Mouse (Mus musculus): ENCODE data around the gene St8sia2. TPM values are rescaled to one million over a fixed set of nuclear protein-coding genes. Genes with fewer than 3 reads are reported as not detected.

St8sia2 gene
- polyA plus RNA-seq, 1 experiment: 0.31 TPM

GRCm38 (mm10) chr7:73936119-73936518 is 77.4 kb downstream of the St8sia2 start:
- Histone ChIP-seq H3K36me3 (ENCODE audit: control insufficient read depth, insufficient read depth, low read length) (no peaks in the 10 kb centered on the region), H3K27me3 (replicated peaks; ENCODE audit: control insufficient read depth, insufficient read depth, low read length) (peaks cover 2% of the 10 kb centered on the region; the same call in 1 of the 2 replicates), H3K4me1 (ENCODE audit: control insufficient read depth, insufficient read depth, low read length) (no peaks in the 10 kb centered on the region), H3K27ac (ENCODE audit: insufficient read depth, low read depth, low read length) (no peak overlapping the region), H3K4me3 (ENCODE audit: insufficient read depth, low read depth, low read length) (no peak overlapping the region)
- DNase-seq: no peak
- 33% methylated on average over 3 of the region's 3 CpGs for WGBS
- TF ChIP-seq POLR2A (IDR thresholded peaks at IDR 0.05; ENCODE audit: low read depth, low read length) (no peak), CTCF (conservative IDR thresholded peaks at IDR 0.05; ENCODE audit: insufficient read depth, insufficient read length, low read depth, low read length) (no peak)

DNA sequence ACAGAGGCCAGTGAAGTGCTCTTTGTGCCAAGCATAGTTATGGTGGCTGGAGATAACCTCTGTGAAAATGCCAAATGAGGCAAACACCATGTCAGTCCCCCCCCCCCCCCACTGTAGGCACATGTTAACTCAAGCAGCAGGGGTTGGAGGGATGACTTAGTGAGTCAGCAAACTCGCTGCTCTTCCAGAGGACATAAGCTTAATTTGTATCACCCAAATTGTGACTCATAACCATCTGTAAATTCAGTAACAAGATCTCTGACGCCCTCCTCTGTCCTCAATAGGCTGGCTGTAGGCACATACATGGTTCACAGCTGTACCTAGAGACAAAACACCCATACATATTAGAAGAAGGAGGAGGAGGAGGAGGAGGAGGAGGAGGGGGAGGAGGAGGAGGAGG is 77.8 kb downstream of the St8sia2 start:
- H3K27ac ChIP-seq (ENCODE audit: insufficient read depth, low read depth, low read length): no peak overlapping the region
- no peak overlapping the region for H3K4me3 ChIP-seq (ENCODE audit: insufficient read depth, low read depth, low read length)
- peaks cover 2% of the 10 kb centered on the region; the same call in 1 of the 2 replicates for H3K27me3 ChIP-seq (replicated peaks; ENCODE audit: control insufficient read depth, insufficient read depth, low read length)
- H3K36me3 ChIP-seq (ENCODE audit: control insufficient read depth, insufficient read depth, low read length): no peaks in the 10 kb centered on the region
- 72% methylated on average over 2 of the region's 2 CpGs for WGBS
- H3K4me1 ChIP-seq (ENCODE audit: control insufficient read depth, insufficient read depth, low read length): no peaks in the 10 kb centered on the region
- no peak for DNase-seq
- TF ChIP-seq CTCF (conservative IDR thresholded peaks at IDR 0.05; ENCODE audit: insufficient read depth, insufficient read length, low read depth, low read length) (no peak), POLR2A (IDR thresholded peaks at IDR 0.05; ENCODE audit: low read depth, low read length) (no peak)

- WGBS: 78% methylated on average over 3 of the region's 3 CpGs
- Histone ChIP-seq H3K4me3 (ENCODE audit: insufficient read depth, low read depth, low read length) (no peak overlapping the region), H3K4me1 (ENCODE audit: control insufficient read depth, insufficient read depth, low read length) (no peaks in the 10 kb centered on the region), H3K27ac (ENCODE audit: insufficient read depth, low read depth, low read length) (no peak overlapping the region), H3K27me3 (replicated peaks; ENCODE audit: control insufficient read depth, insufficient read depth, low read length) (peaks cover 2% of the 10 kb centered on the region; the same call in 1 of the 2 replicates), H3K36me3 (ENCODE audit: control insufficient read depth, insufficient read depth, low read length) (no peaks in the 10 kb centered on the region)
- DNase-seq: no peak
- no peak for TF ChIP-seq CTCF (conservative IDR thresholded peaks at IDR 0.05; ENCODE audit: insufficient read depth, insufficient read length, low read depth, low read length)
- TF ChIP-seq POLR2A (IDR thresholded peaks at IDR 0.05; ENCODE audit: low read depth, low read length): no peak
Measured at GRCm38 (mm10) chr7:73933036-73933435, 80.5 kb downstream of the St8sia2 start.

DNA sequence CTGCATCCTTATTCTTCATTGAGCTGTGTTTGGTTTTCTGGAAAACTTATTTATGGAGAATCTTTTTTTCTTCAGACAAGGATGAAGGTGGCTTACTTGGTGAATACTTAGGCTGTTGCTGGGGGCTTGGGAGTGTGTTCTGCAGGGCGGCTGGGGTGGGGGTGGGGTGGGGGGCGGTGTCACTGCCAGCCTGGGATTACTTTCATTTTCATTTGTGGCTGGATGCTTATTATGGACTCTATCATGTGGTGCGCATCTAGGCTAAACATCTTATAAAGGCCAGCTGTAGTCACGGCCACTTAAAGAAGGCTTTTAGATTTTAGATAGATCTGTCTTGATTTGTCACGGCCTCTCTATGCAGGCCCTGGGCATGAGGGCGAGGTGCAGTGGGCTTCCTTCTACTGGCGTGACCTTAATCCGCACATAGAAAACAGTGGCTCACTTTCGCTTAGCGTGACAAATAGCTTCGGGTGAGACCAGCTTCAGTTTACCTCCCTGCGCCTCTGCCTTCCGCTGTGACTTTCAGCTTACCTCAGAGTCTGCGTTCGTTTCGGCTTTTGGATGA is 92.5 kb downstream of the St8sia2 start:
- no peaks in the 10 kb centered on the region for H3K36me3 ChIP-seq (ENCODE audit: control insufficient read depth, insufficient read depth, low read length)
- no peak overlapping the region for H3K4me3 ChIP-seq (ENCODE audit: insufficient read depth, low read depth, low read length)
- no peak overlapping the region for H3K27ac ChIP-seq (ENCODE audit: insufficient read depth, low read depth, low read length)
- 80% methylated on average over 16 of the region's 16 CpGs for WGBS
- no peak for DNase-seq
- H3K27me3 ChIP-seq (replicated peaks; ENCODE audit: control insufficient read depth, insufficient read depth, low read length): no peaks in the 10 kb centered on the region
- H3K4me1 ChIP-seq (ENCODE audit: control insufficient read depth, insufficient read depth, low read length): no peaks in the 10 kb centered on the region
- TF ChIP-seq POLR2A (IDR thresholded peaks at IDR 0.05; ENCODE audit: low read depth, low read length) (no peak), CTCF (conservative IDR thresholded peaks at IDR 0.05; ENCODE audit: insufficient read depth, insufficient read length, low read depth, low read length) (no peak)

- Histone ChIP-seq H3K27ac (ENCODE audit: insufficient read depth, low read depth, low read length) (no peak overlapping the region), H3K36me3 (ENCODE audit: control insufficient read depth, insufficient read depth, low read length) (no peaks in the 10 kb centered on the region), H3K4me1 (ENCODE audit: control insufficient read depth, insufficient read depth, low read length) (no peaks in the 10 kb centered on the region), H3K4me3 (ENCODE audit: insufficient read depth, low read depth, low read length) (no peak overlapping the region), H3K27me3 (replicated peaks; ENCODE audit: control insufficient read depth, insufficient read depth, low read length) (no peaks in the 10 kb centered on the region)
- DNase-seq: no peak
- no peak for TF ChIP-seq POLR2A (IDR thresholded peaks at IDR 0.05; ENCODE audit: low read depth, low read length)
- no peak for TF ChIP-seq CTCF (conservative IDR thresholded peaks at IDR 0.05; ENCODE audit: insufficient read depth, insufficient read length, low read depth, low read length)
- WGBS: 81% methylated on average over 9 of the region's 9 CpGs
Measured at GRCm38 (mm10) chr7:73917633-73918311, 95.7 kb downstream of the St8sia2 start.

GRCm38 (mm10) chr7:73911899-73912298 is 101.6 kb downstream of the St8sia2 start:
- H3K27me3 ChIP-seq (replicated peaks; ENCODE audit: control insufficient read depth, insufficient read depth, low read length): no peaks in the 10 kb centered on the region
- H3K36me3 ChIP-seq (ENCODE audit: control insufficient read depth, insufficient read depth, low read length): no peaks in the 10 kb centered on the region
- 47% methylated on average over 4 of the region's 4 CpGs for WGBS
- H3K4me1 ChIP-seq (ENCODE audit: control insufficient read depth, insufficient read depth, low read length): no peaks in the 10 kb centered on the region
- TF ChIP-seq POLR2A (IDR thresholded peaks at IDR 0.05; ENCODE audit: low read depth, low read length): no peak
- no peak for TF ChIP-seq CTCF (conservative IDR thresholded peaks at IDR 0.05; ENCODE audit: insufficient read depth, insufficient read length, low read depth, low read length)
- H3K27ac ChIP-seq (ENCODE audit: insufficient read depth, low read depth, low read length): no peak overlapping the region
- no peak overlapping the region for H3K4me3 ChIP-seq (ENCODE audit: insufficient read depth, low read depth, low read length)
- DNase-seq: peak; percentile 1

- no peaks in the 10 kb centered on the region for H3K4me1 ChIP-seq (ENCODE audit: control insufficient read depth, insufficient read depth, low read length)
- no peak overlapping the region for H3K27ac ChIP-seq (ENCODE audit: insufficient read depth, low read depth, low read length)
- no peak for TF ChIP-seq POLR2A (IDR thresholded peaks at IDR 0.05; ENCODE audit: low read depth, low read length)
- TF ChIP-seq CTCF (conservative IDR thresholded peaks at IDR 0.05; ENCODE audit: insufficient read depth, insufficient read length, low read depth, low read length): no peak
- 97% methylated on average over 4 of the region's 4 CpGs for WGBS
- H3K36me3 ChIP-seq (ENCODE audit: control insufficient read depth, insufficient read depth, low read length): no peaks in the 10 kb centered on the region
- DNase-seq: no peak
- H3K4me3 ChIP-seq (ENCODE audit: insufficient read depth, low read depth, low read length): no peak overlapping the region
- H3K27me3 ChIP-seq (replicated peaks; ENCODE audit: control insufficient read depth, insufficient read depth, low read length): no peaks in the 10 kb centered on the region
Measured at GRCm38 (mm10) chr7:73910843-73911242, 102.6 kb downstream of the St8sia2 start.

All from kidney, adult 2 months (tissue).